Mouse (Mus musculus) urinary bladder, adult 18-20 months (tissue): ENCODE results near the gene Hivep1.

Experiments
- DNase-seq, 2 experiments: peaks; one replicate each; pipeline ENCODE4 v3.0.0; 2022; ENCODE audit warnings: low spot score in 2 of 2, mixed read lengths in 2 of 2

Hivep1 gene

DNA sequence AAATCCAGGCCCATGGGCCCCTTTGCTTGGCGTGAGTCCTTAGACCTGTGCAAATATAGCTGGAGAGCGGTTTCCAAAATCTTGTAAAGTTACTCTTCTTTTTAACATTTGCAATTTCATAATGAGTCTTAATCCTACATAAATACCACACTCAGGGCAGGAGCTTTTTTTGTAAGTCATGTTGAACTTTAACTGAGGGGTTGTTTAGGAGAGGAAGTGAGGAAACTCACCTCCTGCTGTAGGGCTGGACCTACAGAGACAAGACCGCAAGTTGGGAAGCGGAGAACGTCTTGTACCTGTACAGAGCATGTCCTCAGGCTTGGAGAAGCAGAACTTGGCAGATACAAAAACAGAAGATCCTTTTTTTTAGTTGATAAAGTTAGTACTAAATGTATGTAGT, 23.7 kb downstream of the Hivep1 start:
- DNase-seq, result no peak

DNA sequence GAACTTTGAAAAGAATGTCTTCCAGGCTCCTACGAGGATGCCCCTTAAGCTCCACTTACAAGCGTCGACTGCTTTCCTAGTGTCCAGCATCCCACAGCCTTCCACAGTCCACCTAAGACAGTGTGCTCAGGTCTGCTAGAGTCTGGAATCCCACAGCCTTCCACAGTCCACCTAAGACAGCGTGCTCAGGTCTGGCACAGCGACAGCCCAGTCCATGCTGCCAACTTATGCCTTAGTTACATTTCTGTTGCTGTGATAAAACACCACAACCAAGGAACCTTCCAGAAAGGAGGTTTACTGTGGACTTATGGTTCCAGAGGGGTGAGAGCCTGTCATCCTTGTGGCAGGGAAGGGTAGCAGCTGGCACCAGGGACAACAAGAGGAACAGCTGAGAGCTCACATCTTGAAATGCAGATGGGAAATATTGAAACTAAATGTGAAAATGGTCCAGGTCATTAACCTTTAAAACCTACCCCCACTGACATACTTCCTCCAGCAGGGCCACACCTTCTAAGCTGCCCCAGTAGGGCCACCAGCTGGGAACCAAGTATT, 25.0 kb downstream of the Hivep1 start:
- DNase-seq, result no peak

DNA sequence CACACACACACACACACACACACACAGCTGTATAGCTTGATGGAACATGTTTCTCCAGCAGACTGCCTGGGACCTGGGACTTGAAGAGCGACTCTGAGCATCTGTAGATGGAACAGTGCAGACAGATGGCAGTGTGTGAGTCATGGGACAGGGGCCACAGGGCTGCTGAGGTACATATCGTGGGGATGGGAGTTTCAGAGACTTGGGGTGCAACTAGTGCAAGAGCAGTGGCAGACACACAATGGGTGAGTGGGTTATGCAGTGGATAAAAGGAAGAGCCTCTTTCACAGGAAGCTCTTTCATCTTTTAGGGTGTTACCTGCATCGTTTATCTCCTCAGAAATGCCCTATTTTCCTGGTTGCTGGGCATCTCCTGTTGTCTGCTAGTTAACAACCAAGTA, 25.8 kb downstream of the Hivep1 start:
- no peak for DNase-seq

DNA sequence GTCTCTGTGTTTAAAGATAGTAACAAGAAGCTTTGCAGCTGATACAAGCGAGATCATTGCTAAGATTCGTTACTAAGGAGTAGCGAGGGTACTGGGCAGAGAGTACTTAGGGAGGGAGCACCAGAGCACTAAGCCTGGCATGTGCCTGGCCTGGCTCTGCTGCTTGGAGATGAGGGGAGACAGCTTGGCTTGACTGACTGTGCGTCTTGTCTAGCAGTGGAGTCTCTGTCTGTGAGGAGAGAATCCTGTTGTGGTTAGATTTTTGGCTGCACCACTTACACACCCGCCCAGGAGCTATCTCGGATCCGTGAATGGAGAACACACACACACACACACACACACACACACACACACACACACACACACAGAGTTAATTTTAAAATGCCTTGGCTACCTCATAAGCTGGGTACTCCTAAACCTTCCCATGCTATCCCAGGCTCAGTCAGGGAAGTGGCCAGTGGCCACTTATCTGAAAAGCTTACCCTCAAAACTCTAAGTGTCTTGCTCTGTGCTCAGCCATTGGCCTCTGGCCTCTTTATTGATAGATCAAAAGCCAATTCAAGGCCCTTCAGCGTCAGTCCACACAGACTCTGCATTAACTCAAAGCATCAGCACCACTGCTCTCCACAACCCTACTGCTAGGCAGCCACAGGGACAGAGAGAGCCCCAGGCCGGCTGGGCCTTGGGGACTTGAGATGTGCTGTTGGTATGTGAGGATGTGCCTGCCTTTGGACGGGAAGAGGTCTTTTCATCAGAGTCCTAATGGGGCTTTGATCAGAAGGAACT, 28.5 kb downstream of the Hivep1 start:
- DNase-seq, result no peak

DNA sequence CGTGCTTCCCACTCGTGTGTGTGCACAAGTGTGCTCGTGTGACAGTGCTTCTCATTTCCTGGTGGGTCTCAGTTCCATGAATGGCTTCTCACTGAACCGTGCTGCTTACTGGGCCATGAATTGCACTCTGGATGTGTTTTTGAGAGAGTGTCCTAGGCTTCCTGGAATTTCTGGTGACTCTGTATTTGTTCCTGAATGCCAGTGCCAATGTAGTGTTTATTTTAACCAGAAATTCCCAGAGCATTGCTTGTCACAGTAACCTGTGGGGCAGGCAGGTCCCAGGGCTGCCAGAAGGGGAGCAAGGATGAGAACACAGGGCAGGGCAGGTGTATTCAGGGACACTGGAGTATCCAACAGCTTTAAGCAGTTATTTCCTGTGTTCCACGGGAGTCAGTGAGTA, 36.5 kb downstream of the Hivep1 start:
- no peak for DNase-seq

DNA sequence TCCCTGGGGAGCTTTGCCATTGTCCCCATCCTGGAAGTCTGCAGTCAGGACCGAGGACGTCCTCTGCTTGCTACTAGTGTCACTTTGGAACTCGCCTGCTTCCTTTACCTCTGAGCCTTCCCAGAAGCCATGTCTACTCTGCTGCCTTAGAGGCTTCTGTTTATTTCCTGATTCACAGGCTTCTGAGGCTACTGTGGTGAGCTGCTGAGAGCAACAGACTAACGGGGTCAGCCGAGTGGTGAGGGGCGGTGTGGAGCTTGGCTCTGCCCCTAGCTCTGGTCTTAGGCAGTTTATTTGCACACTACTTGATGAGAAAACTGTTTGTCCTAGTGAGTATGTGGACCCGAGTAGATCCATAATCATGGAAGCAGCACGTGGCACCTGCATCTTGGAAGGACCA, 37.2 kb downstream of the Hivep1 start:
- no peak for DNase-seq

DNA sequence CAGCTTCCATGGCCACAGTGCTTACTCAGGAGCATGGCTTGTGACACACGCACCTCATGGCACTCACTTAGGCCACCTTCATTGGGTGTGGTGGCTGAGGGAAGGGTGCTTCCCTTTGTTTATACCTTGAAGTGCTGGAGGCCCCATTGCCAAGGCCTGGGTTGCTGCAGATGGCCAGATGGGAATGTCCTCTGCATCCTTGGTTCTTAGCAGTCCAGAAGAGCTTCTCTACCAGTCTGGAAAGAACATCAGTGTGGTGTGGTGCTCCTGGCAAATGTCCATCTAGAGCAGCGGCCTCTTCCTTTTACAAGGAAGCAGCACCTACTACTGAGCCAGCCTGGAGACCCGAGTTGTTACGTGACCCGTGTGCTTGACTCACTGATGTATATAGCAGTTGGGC, 38.9 kb downstream of the Hivep1 start:
- DNase-seq, result no peak

DNA sequence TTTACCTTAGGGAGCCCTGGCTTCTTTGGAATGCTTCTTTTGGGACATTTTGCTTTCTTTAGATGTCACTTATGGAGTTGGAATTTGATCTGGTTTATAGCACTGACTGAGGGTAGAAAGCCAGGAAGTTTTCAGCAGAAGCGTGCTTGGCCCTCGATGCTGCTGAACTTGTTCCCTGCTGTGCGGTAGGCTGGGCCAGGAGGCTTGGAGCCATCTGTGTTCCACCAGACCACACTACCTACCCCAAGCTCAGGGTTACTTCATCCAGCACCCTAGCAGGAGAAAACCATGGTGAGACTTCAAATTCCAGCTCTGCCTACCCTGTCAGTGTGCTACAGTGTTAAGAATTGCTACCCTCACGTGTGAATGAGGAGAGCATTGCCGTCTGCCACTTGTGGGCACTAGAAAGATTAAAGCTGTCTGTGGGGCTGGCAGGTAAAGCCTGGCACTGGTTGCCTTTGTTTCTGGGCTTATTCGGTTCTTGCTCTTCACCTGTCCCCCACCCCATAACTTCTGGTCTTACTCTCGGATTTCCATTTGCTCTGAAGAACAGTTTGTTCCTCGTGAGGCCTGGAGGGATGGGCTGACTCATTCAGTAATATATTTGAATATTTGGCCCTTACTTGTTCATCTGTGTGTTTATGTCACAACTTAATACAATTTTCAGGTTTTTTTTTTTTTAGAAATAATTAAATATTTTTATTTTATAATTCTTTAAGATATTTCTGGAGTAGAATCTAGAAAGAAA, 40.7 kb downstream of the Hivep1 start:
- no peak for DNase-seq

DNA sequence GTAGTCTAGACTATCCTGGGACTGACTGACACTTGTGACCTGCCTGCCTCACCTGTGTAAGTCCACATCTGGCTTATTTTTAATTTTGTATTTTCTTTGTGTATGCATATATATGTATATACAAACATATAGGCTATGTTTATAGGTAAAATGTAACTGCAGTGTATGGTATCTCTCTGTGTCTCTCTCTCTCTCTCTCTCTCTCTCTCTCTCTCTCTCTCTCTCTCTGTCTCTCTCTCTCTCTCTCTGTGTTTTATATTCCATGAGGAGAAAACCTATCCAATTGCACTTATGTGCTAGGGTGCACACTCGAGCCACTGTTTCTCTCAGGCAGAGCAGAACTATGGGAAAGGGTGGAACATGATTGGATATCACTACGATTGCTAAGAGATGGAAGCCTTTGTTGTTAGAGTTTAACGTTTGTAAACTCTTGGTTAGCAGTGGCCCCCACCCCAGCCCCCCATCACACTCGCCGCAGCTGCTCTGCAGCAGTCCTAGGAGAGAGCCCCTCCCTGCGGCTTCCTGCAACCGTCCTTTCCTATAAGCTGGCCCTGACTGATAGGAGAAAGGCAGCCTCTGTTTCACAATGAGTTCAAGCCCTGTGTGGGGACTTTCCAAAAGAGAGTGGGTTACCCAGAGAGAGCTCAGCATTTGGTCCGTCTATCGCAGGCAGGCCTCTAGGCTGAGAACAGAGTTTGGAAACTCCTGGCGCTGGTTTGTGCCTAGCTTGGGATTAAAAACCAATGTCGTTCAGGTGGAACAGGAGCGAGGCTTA, 41.6 kb downstream of the Hivep1 start:
- DNase-seq, result no peak

DNA sequence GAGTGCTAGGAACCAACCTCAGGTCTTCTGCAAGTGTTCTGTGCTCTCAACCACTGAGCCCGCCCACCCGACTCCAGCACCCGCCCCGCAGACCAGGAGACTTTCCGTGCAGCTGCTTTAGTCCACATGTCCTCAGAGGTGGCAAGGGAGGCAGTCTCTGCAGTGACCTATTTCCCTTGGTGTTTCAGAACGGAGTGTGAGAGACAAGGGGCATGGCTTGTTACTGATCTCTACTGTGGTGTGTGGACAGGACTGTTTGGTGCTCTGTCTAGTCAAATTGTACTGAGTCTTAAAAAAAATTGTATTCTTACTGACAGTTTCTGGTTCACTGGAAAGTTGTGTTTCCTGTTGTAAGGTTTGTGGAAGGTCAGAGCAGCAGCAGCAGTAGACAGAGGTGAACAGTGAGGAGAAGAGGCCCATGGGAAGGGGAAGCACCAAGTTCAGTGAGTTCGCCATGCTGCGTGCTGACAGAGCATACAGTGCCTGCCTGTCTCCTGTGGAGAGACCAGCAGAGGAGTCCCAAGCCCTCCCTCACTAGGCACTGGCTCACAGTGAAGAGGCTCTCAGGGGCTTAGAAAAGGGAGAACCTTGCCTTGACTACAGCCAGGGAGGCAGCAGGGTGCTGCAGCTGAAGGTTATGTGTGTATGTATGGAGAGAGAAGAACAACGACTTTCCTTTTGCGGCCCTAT, 44.1 kb downstream of the Hivep1 start:
- DNase-seq, result no peak

DNA sequence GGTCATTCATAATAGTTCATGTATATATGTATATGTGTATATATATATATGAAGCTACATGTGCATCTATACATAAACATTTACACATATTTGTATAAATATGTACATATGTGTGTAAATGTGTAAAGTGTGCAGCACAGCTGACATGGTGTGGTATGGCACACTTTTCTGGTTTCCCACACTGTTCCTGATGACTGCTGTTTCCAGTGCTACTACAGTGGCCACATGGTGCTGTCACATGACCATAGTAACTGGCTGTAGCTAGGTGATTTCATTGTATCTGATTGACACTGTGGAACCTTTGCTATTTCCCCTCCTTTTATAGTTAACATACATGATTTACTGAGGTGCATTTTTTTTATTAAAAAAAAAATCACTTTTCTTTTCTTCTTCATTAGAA, 45.3 kb downstream of the Hivep1 start:
- no peak for DNase-seq

DNA sequence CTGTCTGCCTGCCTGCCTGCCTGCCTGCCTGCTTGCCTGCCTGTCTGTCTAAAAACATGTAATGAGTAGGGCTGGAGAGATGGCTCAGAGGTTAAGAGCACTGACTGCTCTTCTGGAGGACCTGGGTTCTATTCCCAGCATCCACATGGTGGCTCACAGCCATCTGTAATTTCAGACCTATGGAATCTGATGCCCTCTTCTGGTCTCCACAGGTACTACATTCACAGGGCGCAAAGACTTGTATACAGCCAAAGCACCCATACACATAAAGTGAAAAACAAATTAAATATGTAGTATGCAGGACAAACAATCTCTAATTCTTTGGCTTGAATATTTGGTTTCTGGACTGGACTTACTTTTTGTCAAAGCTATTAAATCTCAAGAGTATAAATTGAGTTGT, 46.7 kb downstream of the Hivep1 start:
- DNase-seq, result no peak

DNA sequence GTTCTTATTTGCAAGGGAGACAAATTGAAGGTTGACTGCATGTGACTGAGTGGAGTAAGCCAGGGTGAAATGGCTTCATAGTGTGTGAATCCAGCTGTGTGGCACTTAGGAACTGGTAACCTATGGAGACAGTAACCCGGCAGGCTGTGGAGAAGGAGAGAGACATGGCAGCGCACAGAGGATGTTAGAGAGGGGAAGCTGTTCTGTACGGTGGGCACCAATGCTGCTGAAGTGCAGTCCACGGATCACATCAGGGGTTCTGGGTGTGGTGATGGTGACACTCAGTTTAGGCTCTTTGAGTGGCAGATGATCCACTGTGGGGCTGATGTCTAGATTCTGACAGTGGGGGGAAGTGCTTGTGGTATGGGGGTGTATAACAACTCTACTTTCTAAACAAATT, 47.7 kb downstream of the Hivep1 start:
- no peak for DNase-seq

DNA sequence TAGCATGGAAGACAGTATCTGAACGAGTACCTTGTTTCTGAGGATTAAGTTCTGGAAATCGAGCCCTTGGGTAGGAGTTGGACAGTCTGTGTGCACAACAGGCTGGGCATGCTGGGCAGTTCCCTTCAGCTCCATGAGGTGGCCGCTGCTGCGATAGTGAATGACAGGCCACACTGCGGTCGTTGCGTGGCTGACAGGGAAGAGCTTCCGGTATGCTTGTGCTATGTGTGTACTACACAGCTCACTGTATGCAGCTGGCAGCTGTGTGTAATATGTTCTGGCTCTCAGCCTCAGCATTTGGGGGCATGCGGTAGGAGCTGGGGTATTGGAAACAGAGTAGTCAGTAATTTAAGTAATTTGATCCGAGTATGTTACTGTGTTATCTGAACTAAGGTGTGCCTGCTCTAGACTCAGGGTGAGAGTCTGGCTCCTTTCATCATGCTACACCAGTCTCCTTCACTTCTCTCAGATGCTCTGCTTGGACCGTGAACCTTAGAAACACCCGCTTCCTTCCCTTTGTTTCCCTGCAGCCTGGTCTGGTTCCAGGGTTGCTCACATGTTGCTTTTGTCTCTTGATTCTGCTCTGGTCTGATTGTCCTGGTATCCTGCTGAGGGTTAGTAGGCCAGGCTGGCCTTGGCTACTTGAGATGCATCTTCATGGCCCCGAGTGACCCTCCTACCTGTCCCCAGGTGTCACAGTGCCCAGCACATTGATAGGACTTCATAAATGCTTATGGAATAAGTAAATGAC, 49.8 kb downstream of the Hivep1 start:
- DNase-seq, result no peak

DNA sequence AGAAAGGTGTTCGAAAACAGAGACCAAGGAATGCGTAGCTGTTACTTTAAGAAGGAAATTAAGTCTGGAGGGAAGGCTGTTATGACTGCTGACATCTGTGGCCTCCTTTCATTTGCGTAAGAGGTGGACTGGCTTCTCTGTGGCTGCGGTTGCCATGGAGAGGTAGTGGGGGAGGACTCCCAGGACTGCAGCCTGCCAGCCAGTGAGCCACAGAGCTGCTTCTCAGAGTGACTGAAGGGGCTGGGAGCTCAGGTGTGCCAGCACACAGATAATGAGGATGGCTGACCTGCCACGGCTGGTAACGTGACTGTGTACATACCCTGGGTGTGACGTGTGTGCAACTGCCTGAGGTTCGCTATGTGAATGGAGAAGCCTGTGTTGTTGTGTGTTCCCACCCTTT, 51.2 kb downstream of the Hivep1 start:
- DNase-seq, result peak; percentile 26 to 62

DNA sequence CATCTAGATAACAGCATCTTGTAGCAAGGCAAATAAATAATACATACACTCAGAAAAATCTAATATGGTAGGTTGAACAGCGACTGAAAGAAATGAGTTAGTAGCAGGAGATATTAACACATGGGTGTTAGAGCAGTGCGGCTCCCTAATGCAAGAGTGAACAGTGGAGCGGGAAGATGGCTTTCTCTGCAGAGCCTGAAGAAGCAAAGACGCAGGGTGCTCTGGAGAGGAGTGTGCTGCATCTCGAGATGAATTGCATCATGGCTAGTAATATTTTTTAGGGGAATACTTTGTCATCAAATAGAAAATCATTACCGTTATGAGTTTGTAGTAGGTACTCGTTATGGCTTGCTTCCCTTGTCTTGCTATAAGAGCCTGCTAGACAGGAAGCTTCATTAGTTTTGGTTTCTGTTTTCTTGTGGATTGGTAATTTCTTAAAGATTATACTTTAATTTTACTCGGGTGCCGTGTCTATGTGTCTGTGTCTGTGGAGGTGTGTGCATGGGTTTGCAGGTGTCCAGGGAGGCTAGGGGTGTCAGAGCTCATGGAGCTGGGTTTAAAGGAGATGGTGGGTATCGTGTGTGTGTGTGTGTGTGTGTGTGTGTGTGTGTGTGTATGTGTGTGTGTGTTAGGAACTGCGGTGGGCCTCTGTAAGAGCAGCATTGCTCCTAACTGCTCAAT, 51.8 kb downstream of the Hivep1 start:
- DNase-seq, result no peak

DNA sequence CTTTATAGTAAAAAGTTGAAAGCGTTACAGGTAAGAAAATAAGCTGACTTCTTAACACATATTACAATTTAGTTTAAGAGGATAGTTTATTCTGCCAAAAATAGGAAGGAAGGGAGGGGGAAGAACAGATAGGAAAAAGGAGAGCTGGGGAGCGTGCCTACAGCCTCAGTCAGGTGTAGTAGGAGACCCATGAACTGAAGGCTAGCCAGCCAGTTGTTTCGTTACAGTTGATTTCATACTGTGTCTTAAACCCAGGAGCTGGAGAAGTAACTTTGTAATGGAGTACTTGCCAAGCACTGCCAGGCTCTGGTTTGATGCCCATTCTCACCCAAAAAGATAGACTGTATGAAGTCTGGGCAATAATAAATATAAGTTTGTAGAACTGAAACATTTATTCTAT, 52.5 kb downstream of the Hivep1 start:
- no peak for DNase-seq

DNA sequence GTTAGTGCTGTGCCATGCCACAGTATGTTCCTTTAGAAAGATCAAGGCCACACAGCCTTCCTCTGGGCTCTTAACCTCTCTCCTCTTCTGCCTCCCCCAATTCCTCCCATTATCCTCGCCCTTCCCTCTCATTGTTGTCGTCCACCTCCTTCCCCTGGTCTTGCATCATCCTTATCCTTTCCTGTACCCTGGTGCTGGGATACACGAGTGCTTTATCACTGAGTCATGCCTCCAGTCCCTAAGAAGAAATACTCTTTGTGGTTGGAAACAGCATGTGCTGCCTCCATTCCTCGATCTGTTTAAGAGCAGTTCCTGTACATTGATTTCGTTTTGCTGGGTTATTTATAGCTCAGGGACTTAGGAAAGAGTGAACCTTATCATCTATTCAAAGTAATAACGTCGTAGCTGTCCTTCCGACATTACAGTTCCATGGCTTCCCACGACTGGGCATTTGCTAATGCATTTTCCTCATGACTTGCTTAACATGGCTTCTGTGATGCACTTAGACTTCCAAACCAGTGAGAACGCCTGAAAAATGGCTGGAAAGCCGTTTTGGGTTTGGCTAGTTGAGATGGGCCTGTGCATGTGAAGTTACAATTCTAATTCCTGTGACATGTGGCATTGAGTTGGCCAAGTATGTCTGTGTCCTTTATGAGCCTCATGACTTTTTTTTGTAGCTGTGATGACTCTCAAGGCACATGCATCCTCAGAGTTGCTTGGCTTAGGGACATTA, 56.8 kb downstream of the Hivep1 start:
- no peak for DNase-seq

DNA sequence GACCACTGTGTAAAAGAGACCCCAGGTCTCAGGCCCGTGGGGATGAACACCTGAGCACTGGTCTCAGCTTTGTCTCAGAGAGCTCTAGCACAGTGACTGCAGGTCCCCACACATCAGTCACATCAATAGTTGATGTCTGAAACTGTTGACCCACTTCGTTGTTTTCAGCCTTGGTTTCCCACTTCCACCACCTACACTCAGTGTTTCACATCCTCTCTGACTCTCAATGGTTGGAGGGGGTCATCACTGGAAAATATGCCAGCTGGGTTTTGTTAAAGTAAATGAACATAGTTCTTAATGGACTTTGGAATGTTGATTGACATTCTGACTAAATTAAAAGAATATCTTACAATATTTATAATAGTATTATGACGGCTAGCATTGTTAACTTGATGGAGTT, 58.6 kb downstream of the Hivep1 start:
- no peak for DNase-seq

DNA sequence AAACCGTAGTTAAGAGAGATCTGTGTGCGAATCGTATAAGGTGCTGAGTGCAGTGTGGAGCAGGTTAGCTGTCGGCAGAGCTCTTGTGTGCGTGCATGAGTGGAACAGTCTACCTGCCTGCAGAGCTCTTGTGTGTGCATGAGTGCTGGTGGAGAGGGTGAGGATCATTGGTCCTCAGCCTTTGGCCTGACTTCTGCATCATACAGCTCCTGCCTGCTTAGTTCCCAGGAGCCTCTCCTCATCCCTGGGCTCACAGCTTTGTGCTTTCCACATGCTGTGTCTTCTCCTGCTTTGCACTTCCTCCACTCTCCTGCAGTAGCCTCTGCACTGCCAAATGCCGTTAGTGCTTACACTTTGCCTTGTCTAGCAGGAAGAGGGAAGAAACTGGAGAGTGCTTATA, 60.2 kb downstream of the Hivep1 start:
- DNase-seq, result no peak
